Mouse (Mus musculus) megakaryocyte, embryonic 14.5 days (primary cell): ENCODE measurements at regions not wholly inside any gene's neighbourhood (a gene's known extent, or its start where the extent isn't known, plus 50 kb on each side); places are given as distances from the start of the nearest gene placed in this dataset.

Experiments used
- FLI1 ChIP-seq: IDR thresholded peaks from 2 replicates; pipeline ENCODE4 v1.6.1; 2012; ENCODE audit warnings: low read length, inconsistent platforms, mixed read lengths
- GATA1 ChIP-seq: IDR thresholded peaks from 3 replicates; pipeline ENCODE4 v1.6.1; 2012; ENCODE audit warnings: mixed read lengths, low read length, inconsistent platforms, borderline replicate concordance

DNA sequence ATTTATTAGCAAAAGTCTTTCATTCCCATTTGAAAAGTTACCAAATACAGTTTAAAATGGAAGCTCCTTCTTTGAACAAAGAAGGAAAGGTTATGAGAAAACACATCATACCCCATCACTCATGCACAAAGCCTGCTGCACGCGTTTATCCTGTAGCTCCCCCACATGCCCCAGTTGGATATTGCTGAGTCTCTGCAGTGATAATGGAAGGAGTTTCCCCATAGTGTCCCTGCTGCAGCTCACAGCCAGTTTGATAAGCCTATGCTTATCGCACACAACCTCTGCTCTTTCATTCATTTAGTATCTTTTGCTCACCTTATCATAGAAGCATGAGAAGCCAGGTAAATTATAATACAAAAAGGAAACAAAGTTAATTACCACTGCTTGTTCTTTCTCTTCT, 55.1 kb upstream of the 1700008P02Rik start:
- no peak for TF ChIP-seq GATA1
- TF ChIP-seq FLI1: no peak
